Mouse (Mus musculus): ENCODE results near the gene Hacd2.

Hacd2 gene

GRCm38 (mm10) chr16:35007361-35007760 lies 14.9 kb upstream of the Hacd2 start:
- DNase-seq = no peak

GRCm38 (mm10) chr16:35008447-35008846 lies 13.8 kb upstream of the Hacd2 start:
- DNase-seq = no peak

- no peak for DNase-seq
Measured at GRCm38 (mm10) chr16:35013501-35013900, 8.7 kb upstream of the Hacd2 start.

GRCm38 (mm10) chr16:35016491-35016890 lies 5.7 kb upstream of the Hacd2 start:
- DNase-seq = no peak

- no peak for DNase-seq
Measured at GRCm38 (mm10) chr16:35018470-35018974, 3.7 kb upstream of the Hacd2 start.

- no peak for DNase-seq
Measured at GRCm38 (mm10) chr16:35021903-35022241, 356 bp upstream of the Hacd2 start.

- no peak for DNase-seq
Measured at GRCm38 (mm10) chr16:35023138-35023735, 1.0 kb downstream of the Hacd2 start.

GRCm38 (mm10) chr16:35024300-35024699 lies 2.1 kb downstream of the Hacd2 start:
- peak; percentile 6 to 12 for DNase-seq

- no peak for DNase-seq
Measured at GRCm38 (mm10) chr16:35025347-35025746, 3.1 kb downstream of the Hacd2 start.

- DNase-seq = no peak
Measured at GRCm38 (mm10) chr16:35033241-35033640, 11.0 kb downstream of the Hacd2 start.

- DNase-seq = no peak
Measured at GRCm38 (mm10) chr16:35033809-35034577, 11.8 kb downstream of the Hacd2 start.

GRCm38 (mm10) chr16:35034971-35035370 lies 12.7 kb downstream of the Hacd2 start:
- no peak for DNase-seq

- no peak for DNase-seq
Measured at GRCm38 (mm10) chr16:35036754-35037153, 14.5 kb downstream of the Hacd2 start.

- no peak for DNase-seq
Measured at GRCm38 (mm10) chr16:35038343-35039057, 16.3 kb downstream of the Hacd2 start.

- DNase-seq = no peak
Measured at GRCm38 (mm10) chr16:35040154-35040553, 17.9 kb downstream of the Hacd2 start.

GRCm38 (mm10) chr16:35041001-35041400 lies 18.8 kb downstream of the Hacd2 start:
- DNase-seq = no peak

- no peak for DNase-seq
Measured at GRCm38 (mm10) chr16:35046081-35046775, 24.0 kb downstream of the Hacd2 start.

GRCm38 (mm10) chr16:35047272-35047969 lies 25.2 kb downstream of the Hacd2 start:
- no peak for DNase-seq

GRCm38 (mm10) chr16:35051066-35051465 lies 28.8 kb downstream of the Hacd2 start:
- no peak for DNase-seq

- no peak for DNase-seq
Measured at GRCm38 (mm10) chr16:35052191-35052590, 30.0 kb downstream of the Hacd2 start.

GRCm38 (mm10) chr16:35054432-35055193 lies 32.4 kb downstream of the Hacd2 start:
- DNase-seq = no peak

- DNase-seq = no peak
Measured at GRCm38 (mm10) chr16:35055194-35055506, 32.9 kb downstream of the Hacd2 start.

Measured in thymus, postnatal 36 days (tissue).